Mouse (Mus musculus) liver, adult (tissue): ENCODE results near the gene Itpkc.

ENCODE experiments used
- GATA4 ChIP-seq: IDR thresholded peaks from 2 replicates; pipeline ENCODE4 v1.6.1; 2014; ENCODE audit warnings: mild to moderate bottlenecking, low read length; ENCODE audit not compliant: insufficient replicate concordance

Gene Itpkc

GRCm38 (mm10) chr7:27228281-27228821 is at the start of gene Itpkc:
Gene Itpkc (minus strand): TSS chr7:27228661.
- peak; percentile 53; the same call in 1 of the 2 replicates for TF ChIP-seq GATA4

- TF ChIP-seq GATA4, result no peak
Measured at GRCm38 (mm10) chr7:27277191-27277590, 48.7 kb upstream of the Itpkc start.

- no peak for TF ChIP-seq GATA4
Measured at GRCm38 (mm10) chr7:27276021-27276420, 47.6 kb upstream of the Itpkc start.

GRCm38 (mm10) chr7:27274916-27275315 is 46.5 kb upstream of the Itpkc start:
- no peak for TF ChIP-seq GATA4

GRCm38 (mm10) chr7:27273739-27274351 is 45.4 kb upstream of the Itpkc start:
- TF ChIP-seq GATA4, result no peak

GRCm38 (mm10) chr7:27271423-27271822 is 43.0 kb upstream of the Itpkc start:
- no peak for TF ChIP-seq GATA4

GRCm38 (mm10) chr7:27266515-27267128 is 38.2 kb upstream of the Itpkc start:
- no peak for TF ChIP-seq GATA4

GRCm38 (mm10) chr7:27264761-27265160 is 36.3 kb upstream of the Itpkc start:
- TF ChIP-seq GATA4, result no peak

GRCm38 (mm10) chr7:27261888-27262287 is 33.4 kb upstream of the Itpkc start:
- no peak for TF ChIP-seq GATA4

GRCm38 (mm10) chr7:27260856-27261255 is 32.4 kb upstream of the Itpkc start:
- no peak for TF ChIP-seq GATA4

GRCm38 (mm10) chr7:27259771-27260170 is 31.3 kb upstream of the Itpkc start:
- no peak for TF ChIP-seq GATA4

- no peak for TF ChIP-seq GATA4
Measured at GRCm38 (mm10) chr7:27259271-27259721, 30.8 kb upstream of the Itpkc start.

GRCm38 (mm10) chr7:27258205-27258899 is 29.9 kb upstream of the Itpkc start, which contains the start of gene Numbl:
Gene Numbl (plus strand): TSS chr7:27258433.
- no peak for TF ChIP-seq GATA4

- no peak for TF ChIP-seq GATA4
Measured at GRCm38 (mm10) chr7:27257852-27258204, 29.4 kb upstream of the Itpkc start.

GRCm38 (mm10) chr7:27257046-27257851 is 28.8 kb upstream of the Itpkc start:
- TF ChIP-seq GATA4, result no peak
